Mouse (Mus musculus): Measurements from ENCODE around the gene Pcif1. TPM values are rescaled to one million over a fixed set of nuclear protein-coding genes. Genes with fewer than 3 reads are reported as not detected.

Pcif1 gene
- total and polyA plus RNA-seq, 2 experiments from 2014 or later: 77.2 to 94.6 TPM

DNA sequence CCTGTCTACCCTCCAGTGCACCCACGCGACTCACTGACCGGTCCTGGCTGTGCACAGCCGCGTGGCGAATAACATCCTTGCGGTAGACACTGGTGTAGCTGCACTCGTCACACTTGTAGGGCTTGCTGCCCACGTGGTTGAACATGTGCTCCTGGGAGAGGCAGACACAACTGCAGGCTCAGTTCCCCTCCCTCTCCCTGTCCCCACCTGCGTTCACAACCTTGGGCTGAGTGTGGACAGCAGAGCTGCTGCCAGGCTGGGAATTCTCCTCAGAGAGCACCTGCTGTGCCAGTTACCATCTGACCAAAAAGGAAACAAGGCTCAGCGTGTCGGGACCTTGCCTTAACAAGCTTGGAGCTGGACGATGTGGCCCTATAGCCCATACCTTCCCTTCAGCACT is 22.3 kb downstream of the Pcif1 start:
- H3K4me1 ChIP-seq (ENCODE audit: insufficient read depth, low read length): no peaks in the 10 kb centered on the region
- H3K9me3 ChIP-seq (ENCODE audit: low read length): no peaks in the 10 kb centered on the region
- H3K27ac ChIP-seq (ENCODE audit: low read depth, low read length): no peak overlapping the region
- H3K27me3 ChIP-seq (ENCODE audit: insufficient read depth, low read length): no peaks in the 10 kb centered on the region
- no peak overlapping the region for H3K9ac ChIP-seq (replicated peaks; ENCODE audit: low read length, poor library complexity, severe bottlenecking)
- H3K4me3 ChIP-seq (ENCODE audit: low read depth, low read length): no peak overlapping the region
- WGBS: 90% methylated on average over 13 of the region's 13 CpGs
- no peak for TF ChIP-seq CTCF (IDR thresholded peaks at IDR 0.05)
- H3K4me2 ChIP-seq (ENCODE audit: low read depth, low read length, poor library complexity, severe bottlenecking): no peak overlapping the region
- ATAC-seq (ENCODE audit: low FRiP score) (no peak), DNase-seq (ENCODE audit: low spot score) (no peak)
- peaks cover 85% of the 10 kb centered on the region for H3K36me3 ChIP-seq (ENCODE audit: insufficient read depth, low read length)

DNA sequence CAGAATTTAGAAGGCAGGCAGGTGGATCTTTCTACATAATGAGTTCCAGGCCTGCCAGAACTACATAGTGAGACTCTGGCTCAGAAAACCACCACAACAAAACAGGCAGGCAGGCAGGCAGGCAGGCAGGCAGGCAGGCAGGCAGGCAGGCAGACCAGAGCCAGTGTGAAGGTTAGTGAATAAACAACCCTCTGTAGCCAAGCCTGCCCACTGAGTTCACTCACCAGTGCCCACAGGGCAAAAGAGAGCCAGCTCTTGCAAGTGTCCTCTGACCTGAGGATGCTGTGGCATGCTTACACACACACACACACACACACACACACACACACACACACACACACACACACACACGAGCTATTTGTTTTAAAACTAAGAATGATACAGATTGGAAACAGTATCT is 24.4 kb downstream of the Pcif1 start:
- 100% methylated on average over 1 of the region's 1 CpGs for WGBS
- ATAC-seq (ENCODE audit: low FRiP score): no peak

DNA sequence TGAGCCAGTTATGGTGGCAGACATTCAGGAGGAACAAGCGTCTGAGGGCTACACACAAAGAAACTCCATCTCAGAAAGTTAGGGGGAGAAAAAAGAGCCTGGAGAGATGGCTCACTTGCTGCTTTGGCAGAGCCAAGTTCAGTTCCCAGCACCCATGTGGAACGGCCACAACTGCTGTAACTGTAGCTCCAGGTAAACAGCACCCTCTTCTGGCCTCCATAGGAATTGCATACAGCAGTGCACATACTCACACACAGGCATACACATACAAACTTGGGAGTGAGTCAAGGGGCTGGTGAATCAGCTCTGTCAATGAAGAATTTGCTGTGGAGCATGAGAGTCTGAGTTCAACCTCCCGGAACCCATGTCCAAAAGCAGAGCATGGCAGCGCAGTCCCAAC is 27.0 kb downstream of the Pcif1 start:
- Histone ChIP-seq H3K36me3 (ENCODE audit: insufficient read depth, low read length) (peaks cover 70% of the 10 kb centered on the region), H3K4me2 (ENCODE audit: low read depth, low read length, poor library complexity, severe bottlenecking) (no peak overlapping the region), H3K27me3 (ENCODE audit: insufficient read depth, low read length) (no peaks in the 10 kb centered on the region), H3K4me3 (ENCODE audit: low read depth, low read length) (no peak overlapping the region), H3K27ac (ENCODE audit: low read depth, low read length) (no peak overlapping the region), H3K9ac (replicated peaks; ENCODE audit: low read length, poor library complexity, severe bottlenecking) (no peak overlapping the region), H3K9me3 (ENCODE audit: low read length) (no peaks in the 10 kb centered on the region), H3K4me1 (ENCODE audit: insufficient read depth, low read length) (peaks cover 8% of the 10 kb centered on the region)
- TF ChIP-seq CTCF (IDR thresholded peaks at IDR 0.05): peak; percentile 56
- ATAC-seq (ENCODE audit: low FRiP score) (no peak), DNase-seq (ENCODE audit: low spot score) (no peak)
- 95% methylated on average over 4 of the region's 4 CpGs for WGBS

More for the DNA sequence above, 24.4 kb downstream of the Pcif1 start:
- Histone ChIP-seq H3K36me3 (ENCODE audit: insufficient read depth, low read length) (peaks cover 86% of the 10 kb centered on the region), H3K27me3 (ENCODE audit: insufficient read depth, low read length) (no peaks in the 10 kb centered on the region), H3K9ac (replicated peaks; ENCODE audit: low read length, poor library complexity, severe bottlenecking) (no peak overlapping the region), H3K4me1 (ENCODE audit: insufficient read depth, low read length) (no peaks in the 10 kb centered on the region), H3K9me3 (ENCODE audit: low read length) (no peaks in the 10 kb centered on the region), H3K4me3 (ENCODE audit: low read depth, low read length) (no peak overlapping the region), H3K4me2 (ENCODE audit: low read depth, low read length, poor library complexity, severe bottlenecking) (no peak overlapping the region), H3K27ac (ENCODE audit: low read depth, low read length) (no peak overlapping the region)
- TF ChIP-seq CTCF (IDR thresholded peaks at IDR 0.05): no peak
- no peak for DNase-seq (ENCODE audit: low spot score)

DNA sequence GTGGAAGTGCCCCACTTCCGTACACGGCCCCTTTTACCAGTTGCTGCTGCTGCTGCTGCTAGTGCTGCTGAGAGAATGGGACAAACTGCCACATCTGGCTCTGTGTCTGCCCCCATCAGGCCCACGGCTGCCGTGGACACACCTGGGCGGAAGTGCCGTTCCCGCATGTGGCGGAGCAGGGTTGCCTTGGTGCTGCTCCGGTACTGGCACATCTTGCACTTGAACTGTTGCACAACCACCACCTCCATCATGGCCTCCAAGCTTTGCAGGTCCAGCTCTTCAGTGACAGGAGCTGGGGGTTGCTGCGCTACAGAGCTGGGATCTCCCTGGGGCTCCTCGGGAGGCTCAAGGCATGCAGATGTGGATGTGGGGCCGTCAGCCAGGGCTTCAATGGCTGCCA is 28.4 kb downstream of the Pcif1 start:
- ATAC-seq (ENCODE audit: low FRiP score): no peak
- H3K4me2 ChIP-seq (ENCODE audit: low read depth, low read length, poor library complexity, severe bottlenecking): no peak overlapping the region
- H3K4me3 ChIP-seq (ENCODE audit: low read depth, low read length): no peak overlapping the region
- no peak for TF ChIP-seq CTCF (IDR thresholded peaks at IDR 0.05)
- H3K27me3 ChIP-seq (ENCODE audit: insufficient read depth, low read length): no peaks in the 10 kb centered on the region
- WGBS: 96% methylated on average over 12 of the region's 12 CpGs
- no peaks in the 10 kb centered on the region for H3K9me3 ChIP-seq (ENCODE audit: low read length)
- peaks cover 55% of the 10 kb centered on the region for H3K36me3 ChIP-seq (ENCODE audit: insufficient read depth, low read length)
- no peak overlapping the region for H3K9ac ChIP-seq (replicated peaks; ENCODE audit: low read length, poor library complexity, severe bottlenecking)
- no peak for DNase-seq (ENCODE audit: low spot score)
- peaks cover 11% of the 10 kb centered on the region for H3K4me1 ChIP-seq (ENCODE audit: insufficient read depth, low read length)
- no peak overlapping the region for H3K27ac ChIP-seq (ENCODE audit: low read depth, low read length)

DNA sequence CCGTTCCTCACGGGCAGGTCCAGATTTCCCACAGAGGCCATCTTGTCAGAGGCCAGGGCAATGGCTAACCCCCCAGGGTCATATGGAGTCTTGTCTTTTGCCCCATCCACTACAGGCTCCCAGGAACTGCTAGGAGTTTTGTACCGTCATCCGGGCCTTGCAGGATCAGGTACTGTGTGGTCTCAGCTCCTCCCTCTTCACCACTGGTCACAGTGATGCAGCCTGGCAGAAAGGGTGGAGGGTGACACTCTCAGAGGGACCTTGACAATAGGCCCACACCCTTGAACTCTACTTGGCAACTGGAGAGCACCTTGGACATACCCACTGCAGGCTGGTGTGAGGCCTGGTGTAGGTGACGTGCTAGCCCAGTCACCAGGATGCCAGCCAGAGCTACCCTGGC is 28.9 kb downstream of the Pcif1 start:
- Histone ChIP-seq H3K4me1 (ENCODE audit: insufficient read depth, low read length) (peaks cover 11% of the 10 kb centered on the region), H3K9ac (replicated peaks; ENCODE audit: low read length, poor library complexity, severe bottlenecking) (no peak overlapping the region), H3K4me2 (ENCODE audit: low read depth, low read length, poor library complexity, severe bottlenecking) (no peak overlapping the region), H3K27ac (ENCODE audit: low read depth, low read length) (no peak overlapping the region), H3K9me3 (ENCODE audit: low read length) (no peaks in the 10 kb centered on the region), H3K4me3 (ENCODE audit: low read depth, low read length) (no peak overlapping the region), H3K36me3 (ENCODE audit: insufficient read depth, low read length) (peaks cover 51% of the 10 kb centered on the region), H3K27me3 (ENCODE audit: insufficient read depth, low read length) (no peaks in the 10 kb centered on the region)
- ATAC-seq (ENCODE audit: low FRiP score) (no peak), DNase-seq (ENCODE audit: low spot score) (no peak)
- WGBS: over 99% methylated on average over 5 of the region's 5 CpGs
- no peak for TF ChIP-seq CTCF (IDR thresholded peaks at IDR 0.05)

DNA sequence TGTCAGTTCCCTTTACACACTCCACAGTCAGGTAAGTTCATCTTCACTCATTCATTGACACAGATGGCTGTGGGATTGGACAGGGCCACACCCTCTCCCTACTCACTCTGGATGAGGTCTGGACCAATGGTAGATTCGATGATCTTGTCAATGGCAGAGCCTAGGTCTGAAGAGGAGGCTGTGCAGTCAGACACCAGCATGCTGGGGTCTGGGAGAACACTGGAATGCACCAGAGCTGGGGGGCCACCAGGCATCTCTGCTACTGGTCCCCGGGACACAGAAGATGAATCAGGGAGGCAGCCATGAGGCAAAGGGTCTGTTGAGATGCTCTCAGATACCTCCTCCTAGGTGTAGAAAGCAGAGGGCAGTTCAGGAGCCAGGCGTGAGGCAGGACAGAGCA is 30.0 kb downstream of the Pcif1 start:
- DNase-seq (ENCODE audit: low spot score) (no peak), ATAC-seq (ENCODE audit: low FRiP score) (no peak)
- no peak overlapping the region for H3K4me2 ChIP-seq (ENCODE audit: low read depth, low read length, poor library complexity, severe bottlenecking)
- 91% methylated on average over 3 of the region's 3 CpGs for WGBS
- no peak overlapping the region for H3K4me3 ChIP-seq (ENCODE audit: low read depth, low read length)
- H3K9ac ChIP-seq (replicated peaks; ENCODE audit: low read length, poor library complexity, severe bottlenecking): no peak overlapping the region
- TF ChIP-seq CTCF (IDR thresholded peaks at IDR 0.05): no peak
- peaks cover 11% of the 10 kb centered on the region for H3K4me1 ChIP-seq (ENCODE audit: insufficient read depth, low read length)
- no peaks in the 10 kb centered on the region for H3K9me3 ChIP-seq (ENCODE audit: low read length)
- H3K27ac ChIP-seq (ENCODE audit: low read depth, low read length): no peak overlapping the region
- no peaks in the 10 kb centered on the region for H3K27me3 ChIP-seq (ENCODE audit: insufficient read depth, low read length)
- peaks cover 45% of the 10 kb centered on the region for H3K36me3 ChIP-seq (ENCODE audit: insufficient read depth, low read length)

Data from midbrain, postnatal 0 days (tissue).